Mouse (Mus musculus) stomach, embryonic 14.5 days (tissue): ENCODE measurements around the gene Cgref1. TPM values are rescaled to one million over a fixed set of nuclear protein-coding genes. Genes with fewer than 3 reads are reported as not detected.
A peak's percentile ranks its signal among the peaks of the same experiment; 100 is the strongest.

Source experiments
- ATAC-seq: fragments of 200-750 bp; cut with Nextera tagmentation; 2 replicates; pipeline ENCODE4 v1.8.0; 2017; ENCODE audit warnings: low read depth, moderate TSS enrichment; ENCODE audit not compliant: insufficient number of reproducible peaks, insufficient read depth, low FRiP score
- H3K27ac ChIP-seq: fragments of 300-500 bp; sonication (generic); 2 replicates; pipeline ENCODE4 v1.5.1; 2014; ENCODE audit warnings: mild to moderate bottlenecking, low read length, moderate library complexity, mixed read lengths
- H3K27me3 ChIP-seq: fragments of 300-500 bp; sonication (generic); 2 replicates; pipeline ENCODE4 v1.6.1; 2014; ENCODE audit warnings: low read length, control low read depth, mixed read lengths; ENCODE audit not compliant: control insufficient read depth, insufficient read depth
- H3K36me3 ChIP-seq: fragments of 300-500 bp; sonication (generic); 2 replicates; pipeline ENCODE4 v1.6.1; 2014; ENCODE audit warnings: mild to moderate bottlenecking, control low read depth, low read length, moderate library complexity, mixed read lengths; ENCODE audit not compliant: control insufficient read depth, insufficient read depth
- H3K4me1 ChIP-seq: fragments of 300-500 bp; sonication (generic); 2 replicates; pipeline ENCODE4 v1.6.1; 2014; ENCODE audit warnings: low read length, control low read depth, mixed read lengths; ENCODE audit not compliant: control insufficient read depth, insufficient read depth
- H3K4me2 ChIP-seq: fragments of 300-500 bp; sonication (generic); replicated peaks from 2 replicates; pipeline ENCODE4 v1.6.1; 2014; ENCODE audit warnings: low read depth, low read length, control low read depth
- H3K4me3 ChIP-seq: fragments of 300-500 bp; sonication (generic); 2 replicates; pipeline ENCODE4 v1.5.1; 2014; ENCODE audit warnings: low read depth, low read length, control low read depth
- H3K9ac ChIP-seq: fragments of 300-500 bp; sonication (generic); replicated peaks from 2 replicates; pipeline ENCODE4 v1.6.1; 2014; ENCODE audit warnings: low read depth, mild to moderate bottlenecking, control low read depth, low read length, moderate library complexity, mixed read lengths
- H3K9me3 ChIP-seq: fragments of 300-500 bp; sonication (generic); 2 replicates; pipeline ENCODE4 v1.6.1; 2016; ENCODE audit warnings: low read depth, low read length, control low read depth; ENCODE audit not compliant: control insufficient read depth
- WGBS: fragments of 180-500 bp; shearing (Covaris S2); extraction: QIAGEN DNeasy Blood & Tissue Kit; methylation state at CpG from one replicate; pipeline ENCODE4 v1.1.7; 2014; 5-methylcytosine and 5-hydroxymethylcytosine counted together
- polyA plus RNA-seq: library from polyadenylated mRNA; unstranded; fragments of >200 nt; fragmentation: Nextera tagmentation; extraction: Ambion mirVana; gene quantifications from 2 replicates; pipeline ENCODE4 v1.2.1, GENCODE M21; 2014

Gene Cgref1
- polyA plus RNA-seq, result 5.7 and 6.4 TPM in 2 replicates

GRCm38 (mm10) chr5:30944956-30945781 is at the start of gene Cgref1:
Gene Cgref1, minus strand, starts transcription at chr5:30945591.
- peak; percentile 70 for ATAC-seq
- peak within 1 kb of the TSS; percentile 29; the same call in 1 of the 2 replicates for H3K9ac ChIP-seq
- 5% methylated on average over 44 of the region's 44 CpGs for WGBS
- H3K27ac ChIP-seq, result no peak within 1 kb of the TSS
- H3K36me3 ChIP-seq, result no peaks in the 10 kb centered on the region
- H3K27me3 ChIP-seq, result peaks cover 2% of the 10 kb centered on the region; the same call in 1 of the 2 replicates
- H3K9me3 ChIP-seq, result no peaks in the 10 kb centered on the region
- 0 out of 2 replicates have a peak, but pooled peaks cover 7% of the 10 kb centered on the region for H3K4me1 ChIP-seq
- H3K4me2 ChIP-seq, result peak within 1 kb of the TSS; percentile 84
- H3K4me3 ChIP-seq, result peak within 1 kb of the TSS; percentile 29

- H3K27me3 ChIP-seq, result no peaks in the 10 kb centered on the region
- H3K27ac ChIP-seq, result no peak overlapping the region
- no peak overlapping the region for H3K4me2 ChIP-seq
- H3K4me1 ChIP-seq, result no peaks in the 10 kb centered on the region
- 71% methylated on average over 3 of the region's 3 CpGs for WGBS
- no peak overlapping the region for H3K4me3 ChIP-seq
- no peak for ATAC-seq
- no peaks in the 10 kb centered on the region for H3K36me3 ChIP-seq
- H3K9ac ChIP-seq, result no peak overlapping the region
- no peaks in the 10 kb centered on the region for H3K9me3 ChIP-seq
Measured at GRCm38 (mm10) chr5:30994074-30994473, 48.7 kb upstream of the Cgref1 start.

- no peak for ATAC-seq
- 72% methylated on average over 5 of the region's 5 CpGs for WGBS
- Histone ChIP-seq H3K4me3 (no peak overlapping the region), H3K9me3 (no peaks in the 10 kb centered on the region), H3K27me3 (no peaks in the 10 kb centered on the region), H3K4me1 (no peaks in the 10 kb centered on the region), H3K9ac (no peak overlapping the region), H3K4me2 (no peak overlapping the region), H3K27ac (no peak overlapping the region), H3K36me3 (no peaks in the 10 kb centered on the region)
Measured at GRCm38 (mm10) chr5:30992980-30993676, 47.7 kb upstream of the Cgref1 start.

- Histone ChIP-seq H3K27me3 (no peaks in the 10 kb centered on the region), H3K36me3 (no peaks in the 10 kb centered on the region), H3K4me2 (no peak overlapping the region), H3K27ac (no peak overlapping the region), H3K4me1 (no peaks in the 10 kb centered on the region), H3K4me3 (no peak overlapping the region), H3K9me3 (no peaks in the 10 kb centered on the region), H3K9ac (no peak overlapping the region)
- 11% methylated on average over 2 of the region's 2 CpGs for WGBS
- ATAC-seq, result no peak
Measured at GRCm38 (mm10) chr5:30982357-30982756, 37.0 kb upstream of the Cgref1 start.

GRCm38 (mm10) chr5:30974870-30975656 is 29.7 kb upstream of the Cgref1 start:
- no peak overlapping the region for H3K9ac ChIP-seq
- ATAC-seq, result peak; percentile 23; the same call in 1 of the 2 replicates
- H3K4me3 ChIP-seq, result no peak overlapping the region
- no peak overlapping the region; the same call in 1 of the 2 replicates for H3K27ac ChIP-seq
- no peaks in the 10 kb centered on the region for H3K27me3 ChIP-seq
- no peak overlapping the region for H3K4me2 ChIP-seq
- H3K36me3 ChIP-seq, result no peaks in the 10 kb centered on the region
- H3K4me1 ChIP-seq, result no peaks in the 10 kb centered on the region; the same call in 1 of the 2 replicates
- WGBS, result 55% methylated on average over 9 of the region's 9 CpGs
- no peaks in the 10 kb centered on the region for H3K9me3 ChIP-seq

GRCm38 (mm10) chr5:30969440-30969839 is 24.0 kb upstream of the Cgref1 start:
- Histone ChIP-seq H3K4me2 (no peak overlapping the region), H3K27ac (no peak overlapping the region), H3K9ac (no peak overlapping the region), H3K4me3 (no peak overlapping the region), H3K9me3 (no peaks in the 10 kb centered on the region), H3K4me1 (no peaks in the 10 kb centered on the region; the same call in 1 of the 2 replicates), H3K27me3 (no peaks in the 10 kb centered on the region), H3K36me3 (no peaks in the 10 kb centered on the region)
- 64% methylated on average over 2 of the region's 2 CpGs for WGBS
- ATAC-seq, result no peak

- Histone ChIP-seq H3K9me3 (no peaks in the 10 kb centered on the region), H3K27ac (no peak within 1 kb of the TSS), H3K4me3 (no peak within 1 kb of the TSS), H3K4me1 (no peaks in the 10 kb centered on the region), H3K27me3 (no peaks in the 10 kb centered on the region), H3K9ac (no peak within 1 kb of the TSS), H3K36me3 (no peaks in the 10 kb centered on the region), H3K4me2 (no peak within 1 kb of the TSS)
- peak; percentile 46; the same call in 1 of the 2 replicates for ATAC-seq
- 63% methylated on average over 8 of the region's 8 CpGs for WGBS
Measured at GRCm38 (mm10) chr5:30968416-30968815, 23.0 kb upstream of the Cgref1 start, which contains the start of gene Tcf23. Gene Tcf23, plus strand, starts transcription at chr5:30968662.

- no peak for ATAC-seq
- Histone ChIP-seq H3K9me3 (no peaks in the 10 kb centered on the region), H3K4me1 (no peaks in the 10 kb centered on the region), H3K9ac (no peak overlapping the region), H3K36me3 (no peaks in the 10 kb centered on the region), H3K27me3 (no peaks in the 10 kb centered on the region), H3K4me2 (no peak overlapping the region), H3K27ac (no peak overlapping the region), H3K4me3 (no peak overlapping the region)
- 82% methylated on average over 4 of the region's 4 CpGs for WGBS
Measured at GRCm38 (mm10) chr5:30966189-30966588, 20.8 kb upstream of the Cgref1 start.
